Mouse (Mus musculus) heart, postnatal 10 days (tissue): ENCODE data around the gene Cep41. TPM values are rescaled to one million over a fixed set of nuclear protein-coding genes. Genes with fewer than 3 reads are reported as not detected.

Source experiments
- microRNA-seq, 2 experiments: library from miRNA; unstranded; fragments of <30 nt; microRNA quantifications; one replicate each; pipeline ENCODE4 v1.2.0; 2022
- total RNA-seq, 2 experiments: library from RNA; stranded (reverse); gene quantifications; 2 replicates each; pipeline ENCODE4 v1.2.3; 2021

The Cep41 gene
- total RNA-seq, 2 experiments from 2014 or later = 2.3 to 4.1 TPM

Small RNA genes within 50 kb of the gene (microRNA-seq; reads per million reads assigned to microRNA genes)
- gene Mir335 = 15,797 to 29,904 reads per million in 2 experiments

Other genes with a start within 250 kb of the Cep41 start
- 10 to 100 TPM; 12.0 to 13.3 TPM for gene Tmem209, start 184.0 kb downstream of the Cep41 start, total RNA-seq
- gene Ssmem1, start 183.9 kb downstream of the Cep41 start, total RNA-seq = not detected
- under 1 TPM; 0.17 to 0.65 TPM for gene Cpa2, start 152.2 kb downstream of the Cep41 start, total RNA-seq
- gene Cpa4, start 125.4 kb downstream of the Cep41 start, total RNA-seq = under 1 TPM in 1 of 2 experiments, not detected in 1; 0.10 TPM
- not detected for gene Cpa5, start 82.7 kb downstream of the Cep41 start, total RNA-seq
- gene Cpa1, start 54.5 kb downstream of the Cep41 start, total RNA-seq = 1 to 10 TPM; 3.2 to 3.4 TPM
- gene Mest, start 29.8 kb upstream of the Cep41 start, total RNA-seq = 100 to 1,000 TPM; 192 to 215 TPM
- 10 to 100 TPM; 47.3 to 57.2 TPM for gene Copg2, start 203.0 kb upstream of the Cep41 start, total RNA-seq
- under 1 TPM in 1 of 2 experiments, not detected in 1; 0.30 TPM for gene Tsga13, start 221.8 kb upstream of the Cep41 start, total RNA-seq